Mouse (Mus musculus): Measurements from ENCODE around the gene Acss1. TPM values are rescaled to one million over a fixed set of nuclear protein-coding genes. Genes with fewer than 3 reads are reported as not detected.

Gene Acss1
- total and polyA plus RNA-seq, 2 experiments from 2014 or later, result 17.6 to 43.5 TPM

- no peak overlapping the region for H3K27ac ChIP-seq
- TF ChIP-seq CTCF (IDR thresholded peaks at IDR 0.05; ENCODE audit: low read depth), result no peak
- ATAC-seq (no peak), DNase-seq (ENCODE audit: low spot score) (no peak)
- no peaks in the 10 kb centered on the region for H3K9me3 ChIP-seq (ENCODE audit: low read length)
- H3K36me3 ChIP-seq (ENCODE audit: insufficient read depth, low read length), result peaks cover 40% of the 10 kb centered on the region
- no peak overlapping the region for H3K9ac ChIP-seq (replicated peaks; ENCODE audit: low read length)
- no peaks in the 10 kb centered on the region for H3K4me1 ChIP-seq (ENCODE audit: insufficient read depth, low read length)
- WGBS, result 76% methylated on average over 11 of the region's 11 CpGs
- no peak overlapping the region for H3K4me3 ChIP-seq (ENCODE audit: low read length)
- H3K4me2 ChIP-seq (ENCODE audit: low read depth, low read length), result no peak overlapping the region
- no peaks in the 10 kb centered on the region for H3K27me3 ChIP-seq (ENCODE audit: insufficient read depth, low read length)
These were observed 79.2 kb downstream of the Acss1 start for GRCm38 (mm10) chr2:150589076-150589475.

- Histone ChIP-seq H3K4me3 (ENCODE audit: low read length) (no peak overlapping the region), H3K4me1 (ENCODE audit: insufficient read depth, low read length) (no peaks in the 10 kb centered on the region), H3K4me2 (ENCODE audit: low read depth, low read length) (no peak overlapping the region), H3K9ac (replicated peaks; ENCODE audit: low read length) (no peak overlapping the region), H3K27me3 (ENCODE audit: insufficient read depth, low read length) (no peaks in the 10 kb centered on the region), H3K9me3 (ENCODE audit: low read length) (no peaks in the 10 kb centered on the region), H3K27ac (no peak overlapping the region), H3K36me3 (ENCODE audit: insufficient read depth, low read length) (peaks cover 22% of the 10 kb centered on the region)
- 97% methylated on average over 1 of the region's 1 CpGs for WGBS
- DNase-seq (ENCODE audit: low spot score) (no peak), ATAC-seq (no peak)
- TF ChIP-seq CTCF (IDR thresholded peaks at IDR 0.05; ENCODE audit: low read depth), result no peak
These were observed 88.7 kb downstream of the Acss1 start for GRCm38 (mm10) chr2:150579628-150580027.

GRCm38 (mm10) chr2:150578603-150579002, 89.7 kb downstream of the Acss1 start:
- TF ChIP-seq CTCF (IDR thresholded peaks at IDR 0.05; ENCODE audit: low read depth), result no peak
- Histone ChIP-seq H3K9ac (replicated peaks; ENCODE audit: low read length) (no peak overlapping the region), H3K36me3 (ENCODE audit: insufficient read depth, low read length) (peaks cover 13% of the 10 kb centered on the region), H3K9me3 (ENCODE audit: low read length) (no peaks in the 10 kb centered on the region), H3K27ac (no peak overlapping the region), H3K4me1 (ENCODE audit: insufficient read depth, low read length) (no peaks in the 10 kb centered on the region), H3K4me2 (ENCODE audit: low read depth, low read length) (no peak overlapping the region), H3K4me3 (ENCODE audit: low read length) (no peak overlapping the region), H3K27me3 (ENCODE audit: insufficient read depth, low read length) (no peaks in the 10 kb centered on the region)
- DNase-seq (ENCODE audit: low spot score), result no peak
- ATAC-seq, result no peak
- 88% methylated on average over 5 of the region's 5 CpGs for WGBS

GRCm38 (mm10) chr2:150576256-150576655, 92.0 kb downstream of the Acss1 start:
- H3K9me3 ChIP-seq (ENCODE audit: low read length), result no peaks in the 10 kb centered on the region
- no peak overlapping the region for H3K27ac ChIP-seq
- no peaks in the 10 kb centered on the region for H3K4me1 ChIP-seq (ENCODE audit: insufficient read depth, low read length)
- DNase-seq (ENCODE audit: low spot score) (no peak), ATAC-seq (no peak)
- H3K9ac ChIP-seq (replicated peaks; ENCODE audit: low read length), result no peak overlapping the region
- no peak overlapping the region for H3K4me3 ChIP-seq (ENCODE audit: low read length)
- TF ChIP-seq CTCF (IDR thresholded peaks at IDR 0.05; ENCODE audit: low read depth), result no peak
- no peak overlapping the region for H3K4me2 ChIP-seq (ENCODE audit: low read depth, low read length)
- 95% methylated on average over 1 of the region's 1 CpGs for WGBS
- H3K36me3 ChIP-seq (ENCODE audit: insufficient read depth, low read length), result no peaks in the 10 kb centered on the region
- H3K27me3 ChIP-seq (ENCODE audit: insufficient read depth, low read length), result no peaks in the 10 kb centered on the region

- Histone ChIP-seq H3K27ac (no peak overlapping the region), H3K4me1 (ENCODE audit: insufficient read depth, low read length) (no peaks in the 10 kb centered on the region), H3K36me3 (ENCODE audit: insufficient read depth, low read length) (no peaks in the 10 kb centered on the region), H3K9me3 (ENCODE audit: low read length) (no peaks in the 10 kb centered on the region), H3K27me3 (ENCODE audit: insufficient read depth, low read length) (no peaks in the 10 kb centered on the region), H3K4me2 (ENCODE audit: low read depth, low read length) (no peak overlapping the region), H3K4me3 (ENCODE audit: low read length) (no peak overlapping the region), H3K9ac (replicated peaks; ENCODE audit: low read length) (no peak overlapping the region)
- WGBS, result 85% methylated on average over 3 of the region's 3 CpGs
- DNase-seq (ENCODE audit: low spot score), result no peak
- ATAC-seq, result no peak
- no peak for TF ChIP-seq CTCF (IDR thresholded peaks at IDR 0.05; ENCODE audit: low read depth)
These were observed 95.8 kb downstream of the Acss1 start for GRCm38 (mm10) chr2:150572463-150572862.

GRCm38 (mm10) chr2:150570761-150571160, 97.5 kb downstream of the Acss1 start:
- WGBS, result 85% methylated on average over 2 of the region's 2 CpGs
- TF ChIP-seq CTCF (IDR thresholded peaks at IDR 0.05; ENCODE audit: low read depth), result no peak
- H3K9ac ChIP-seq (replicated peaks; ENCODE audit: low read length), result no peak overlapping the region
- no peak for ATAC-seq
- H3K4me1 ChIP-seq (ENCODE audit: insufficient read depth, low read length), result no peaks in the 10 kb centered on the region
- DNase-seq (ENCODE audit: low spot score), result no peak
- no peaks in the 10 kb centered on the region for H3K36me3 ChIP-seq (ENCODE audit: insufficient read depth, low read length)
- H3K9me3 ChIP-seq (ENCODE audit: low read length), result no peaks in the 10 kb centered on the region
- no peak overlapping the region for H3K4me2 ChIP-seq (ENCODE audit: low read depth, low read length)
- H3K27me3 ChIP-seq (ENCODE audit: insufficient read depth, low read length), result no peaks in the 10 kb centered on the region
- no peak overlapping the region for H3K27ac ChIP-seq
- no peak overlapping the region for H3K4me3 ChIP-seq (ENCODE audit: low read length)

- H3K27ac ChIP-seq, result no peak within 1 kb of the TSS
These were observed 98.3 kb downstream of the Acss1 start, which contains the start of gene Cst7 for GRCm38 (mm10) chr2:150569847-150570590. Gene Cst7, plus strand, starts transcription at chr2:150570415.

More at GRCm38 (mm10) chr2:150569847-150570590, 98.3 kb downstream of the Acss1 start, which contains the start of gene Cst7:
- no peaks in the 10 kb centered on the region for H3K9me3 ChIP-seq (ENCODE audit: low read length)
- no peak within 1 kb of the TSS for H3K9ac ChIP-seq (replicated peaks; ENCODE audit: low read length)
- H3K27me3 ChIP-seq (ENCODE audit: insufficient read depth, low read length), result no peaks in the 10 kb centered on the region
- ATAC-seq (no peak), DNase-seq (ENCODE audit: low spot score) (no peak)
- WGBS, result 81% methylated on average over 11 of the region's 11 CpGs
- H3K4me3 ChIP-seq (ENCODE audit: low read length), result no peak within 1 kb of the TSS
- no peak within 1 kb of the TSS for H3K4me2 ChIP-seq (ENCODE audit: low read depth, low read length)
- no peak for TF ChIP-seq CTCF (IDR thresholded peaks at IDR 0.05; ENCODE audit: low read depth)
- H3K36me3 ChIP-seq (ENCODE audit: insufficient read depth, low read length), result no peaks in the 10 kb centered on the region
- H3K4me1 ChIP-seq (ENCODE audit: insufficient read depth, low read length), result no peaks in the 10 kb centered on the region

Other genes with a start within 250 kb of the Acss1 start
- 1.5 and 2.4 TPM in 2 replicates for gene Zfp442, start 217.0 kb downstream of the Acss1 start, total RNA-seq (2014; rRNA removed)
- gene Zfp442, start 217.0 kb downstream of the Acss1 start, polyA plus RNA-seq (2015; fragmentation: Nextera tagmentation; extraction: Ambion mirVana), result 3.9 and 4.6 TPM in 2 replicates
- gene Zfp345, start 183.4 kb downstream of the Acss1 start, total RNA-seq (2014; rRNA removed), result 0.11 TPM in 1 of 2 replicates, not detected in the other
- gene Zfp345, start 183.4 kb downstream of the Acss1 start, polyA plus RNA-seq (2015; fragmentation: Nextera tagmentation; extraction: Ambion mirVana), result 0.10 and 0.11 TPM in 2 replicates
- 1.4 TPM in 1 of 2 replicates, not detected in the other for gene Cst7, start 98.1 kb downstream of the Acss1 start, total RNA-seq (2014; rRNA removed)
- 0.30 TPM in 1 of 2 replicates, not detected in the other for gene Cst7, start 98.1 kb downstream of the Acss1 start, polyA plus RNA-seq (2015; fragmentation: Nextera tagmentation; extraction: Ambion mirVana)
- 31.1 and 32.6 TPM in 2 replicates for gene Apmap, start 59.9 kb downstream of the Acss1 start, total RNA-seq (2014; rRNA removed)
- 55.6 and 61.6 TPM in 2 replicates for gene Apmap, start 59.9 kb downstream of the Acss1 start, polyA plus RNA-seq (2015; fragmentation: Nextera tagmentation; extraction: Ambion mirVana)
- 0.26 TPM in 1 of 2 replicates, not detected in the other for gene Vsx1, start 20.9 kb upstream of the Acss1 start, total RNA-seq (2014; rRNA removed)
- 0.10 and 0.13 TPM in 2 replicates for gene Vsx1, start 20.9 kb upstream of the Acss1 start, polyA plus RNA-seq (2015; fragmentation: Nextera tagmentation; extraction: Ambion mirVana)
- gene Entpd6, start 80.5 kb upstream of the Acss1 start, total RNA-seq (2014; rRNA removed), result 91.4 and 97.1 TPM in 2 replicates
- gene Entpd6, start 80.5 kb upstream of the Acss1 start, polyA plus RNA-seq (2015; fragmentation: Nextera tagmentation; extraction: Ambion mirVana), result 76.8 and 79.5 TPM in 2 replicates
- 302 and 317 TPM in 2 replicates for gene Pygb, start 118.2 kb upstream of the Acss1 start, total RNA-seq (2014; rRNA removed)
- gene Pygb, start 118.2 kb upstream of the Acss1 start, polyA plus RNA-seq (2015; fragmentation: Nextera tagmentation; extraction: Ambion mirVana), result 160 and 169 TPM in 2 replicates
- 158 and 167 TPM in 2 replicates for gene Abhd12, start 236.2 kb upstream of the Acss1 start, total RNA-seq (2014; rRNA removed)
- 161 and 164 TPM in 2 replicates for gene Abhd12, start 236.2 kb upstream of the Acss1 start, polyA plus RNA-seq (2015; fragmentation: Nextera tagmentation; extraction: Ambion mirVana)
- gene Gins1, start 236.9 kb upstream of the Acss1 start, total RNA-seq (2014; rRNA removed), result 5.4 and 8.6 TPM in 2 replicates
- 12.7 and 14.9 TPM in 2 replicates for gene Gins1, start 236.9 kb upstream of the Acss1 start, polyA plus RNA-seq (2015; fragmentation: Nextera tagmentation; extraction: Ambion mirVana)